Mouse (Mus musculus): Measurements from ENCODE around the gene Aoc3.
"Not testable (repeated sequence)": the region's sequence is repeated elsewhere in the genome, so short reads cannot be mapped to it uniquely, and the experiment has no call there.

The Aoc3 gene

DNA sequence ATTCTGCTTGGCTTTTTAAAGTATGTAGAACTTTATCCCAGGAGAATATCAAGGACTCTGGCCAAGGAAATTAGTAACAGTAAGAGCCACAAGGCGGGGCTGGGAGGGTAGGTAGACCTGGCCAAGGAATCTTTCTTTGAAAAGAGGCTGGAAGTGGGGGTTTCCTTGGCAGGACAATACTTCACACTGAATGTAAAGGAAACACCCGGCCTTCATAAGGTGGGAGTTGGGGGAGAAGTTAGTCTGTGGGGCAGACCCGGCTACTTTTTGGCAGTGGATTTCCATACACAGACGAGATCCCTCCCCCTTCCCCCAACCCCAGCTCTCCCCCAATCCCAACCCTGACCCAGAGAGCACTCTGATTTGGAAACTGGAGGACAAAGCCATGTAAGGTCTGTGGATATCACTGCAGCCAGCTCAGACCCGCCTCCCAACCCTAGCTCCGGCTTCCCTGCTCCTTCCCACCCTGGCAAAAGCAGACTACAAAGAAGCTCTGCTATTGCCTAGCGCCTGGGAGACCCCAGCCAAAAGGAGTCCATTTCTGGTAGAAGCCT, at the start of gene Aoc3:
Gene Aoc3, plus strand, starts transcription at position 235 of the 554 bp plus-strand sequence.
- peak; percentile 36 to 58 for DNase-seq

DNA sequence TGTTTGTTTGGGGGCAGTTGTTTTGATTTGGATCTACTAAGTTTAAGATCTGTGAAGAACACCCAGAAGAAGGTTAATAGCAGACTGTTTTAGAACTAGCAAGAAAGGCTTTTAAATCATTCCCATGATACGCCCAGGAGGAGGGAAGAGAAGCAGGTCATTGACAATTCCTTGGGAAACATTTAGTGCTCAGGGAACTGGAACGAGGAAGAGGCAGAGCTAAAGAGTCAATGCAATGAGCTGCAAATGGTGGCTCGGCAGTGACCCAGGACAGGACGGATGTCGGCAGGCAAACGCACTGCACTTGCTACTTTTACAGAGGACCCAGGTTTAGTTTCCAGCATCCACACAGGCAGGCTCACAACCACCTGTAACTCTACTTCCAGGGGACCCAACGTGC, 49.6 kb upstream of the Aoc3 start:
- DNase-seq: peak in 1 of 2 experiments; percentile 12

DNA sequence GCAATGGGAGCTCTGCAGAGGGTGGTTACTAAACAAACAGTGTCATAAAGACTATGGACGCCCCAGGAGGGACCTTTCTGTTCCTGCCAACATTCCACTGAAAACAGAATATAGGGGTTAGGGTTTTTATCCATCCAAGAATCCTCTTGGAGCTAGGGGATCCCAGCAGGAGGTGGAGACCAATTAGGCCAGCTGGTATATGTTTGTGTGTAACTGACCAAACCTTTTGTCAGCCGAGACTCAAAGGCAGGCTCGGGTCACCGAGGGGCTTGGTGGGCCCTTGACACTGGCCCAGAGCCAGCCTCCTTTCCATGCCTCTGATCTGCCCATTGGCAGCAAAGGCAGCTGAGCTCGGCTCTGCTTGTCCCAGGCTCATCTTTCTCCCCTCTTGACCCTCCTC, 47.5 kb upstream of the Aoc3 start:
- no peak for DNase-seq

GRCm38 (mm10) chr11:101283805-101284204, 46.6 kb upstream of the Aoc3 start:
- DNase-seq: peak in 1 of 2 experiments; percentile 10

DNA sequence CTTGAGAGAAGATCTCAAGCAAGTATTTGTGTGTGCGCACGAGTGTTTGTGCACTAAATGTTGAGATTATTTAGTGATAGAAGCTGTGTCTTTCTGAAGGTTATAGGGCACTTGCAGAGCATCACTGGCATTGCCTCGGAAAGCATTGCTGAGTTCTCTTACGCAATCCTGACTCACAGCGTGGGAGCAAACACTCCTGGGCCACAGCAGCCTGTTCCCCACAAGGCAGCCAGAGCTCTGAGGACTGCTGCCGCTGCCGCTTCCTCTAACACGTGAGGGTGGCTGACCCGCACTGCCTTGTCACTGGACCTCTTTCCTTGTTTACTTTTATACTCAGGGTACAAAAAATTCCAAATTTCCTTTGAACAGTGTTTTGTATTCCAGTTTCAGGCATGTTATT, 43.1 kb upstream of the Aoc3 start:
- no peak for DNase-seq

DNA sequence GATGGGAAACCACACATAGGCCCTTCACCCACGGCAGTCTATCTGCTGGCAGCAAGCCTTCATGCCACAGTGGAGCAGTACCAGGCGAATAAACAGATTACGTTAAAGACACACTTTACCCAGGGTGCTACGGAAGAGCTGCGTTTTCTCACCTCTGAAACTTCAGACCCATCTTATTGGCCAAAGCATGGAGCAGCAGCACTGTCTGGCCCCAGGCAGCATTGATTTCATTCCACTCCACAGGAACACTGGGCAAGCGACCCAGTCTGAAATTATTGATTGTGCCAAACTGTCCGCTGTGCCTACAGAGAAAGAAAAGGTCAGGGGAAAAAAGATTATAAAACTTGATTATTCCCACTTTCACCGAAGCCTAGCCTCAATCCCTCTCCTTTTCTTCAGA, 39.2 kb upstream of the Aoc3 start:
- DNase-seq: no peak

- DNase-seq: no peak
Observed at GRCm38 (mm10) chr11:101295191-101295590, 35.2 kb upstream of the Aoc3 start.

DNA sequence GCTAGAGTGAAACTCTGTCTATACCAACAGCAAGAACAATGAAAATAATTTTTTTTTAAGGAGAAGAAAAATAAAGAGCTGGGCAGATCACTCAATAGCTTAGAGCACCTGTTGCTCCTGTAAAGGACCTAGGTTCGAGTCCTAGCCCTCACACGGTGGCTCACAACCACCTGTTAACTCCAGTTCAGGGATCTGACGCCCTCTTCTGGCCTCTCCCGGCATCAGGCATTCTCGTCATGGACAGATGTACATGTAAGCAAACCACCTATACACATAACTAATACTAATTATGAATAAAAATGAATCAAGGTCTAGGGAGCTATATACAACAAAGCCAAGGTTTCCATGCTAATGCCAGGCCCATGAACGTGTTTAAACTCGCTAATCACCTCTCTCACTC, 29.5 kb upstream of the Aoc3 start:
- DNase-seq: peak in 1 of 2 experiments; percentile 25

GRCm38 (mm10) chr11:101301299-101302003, 29.0 kb upstream of the Aoc3 start:
- peak in 1 of 2 experiments; percentile 26 for DNase-seq

DNA sequence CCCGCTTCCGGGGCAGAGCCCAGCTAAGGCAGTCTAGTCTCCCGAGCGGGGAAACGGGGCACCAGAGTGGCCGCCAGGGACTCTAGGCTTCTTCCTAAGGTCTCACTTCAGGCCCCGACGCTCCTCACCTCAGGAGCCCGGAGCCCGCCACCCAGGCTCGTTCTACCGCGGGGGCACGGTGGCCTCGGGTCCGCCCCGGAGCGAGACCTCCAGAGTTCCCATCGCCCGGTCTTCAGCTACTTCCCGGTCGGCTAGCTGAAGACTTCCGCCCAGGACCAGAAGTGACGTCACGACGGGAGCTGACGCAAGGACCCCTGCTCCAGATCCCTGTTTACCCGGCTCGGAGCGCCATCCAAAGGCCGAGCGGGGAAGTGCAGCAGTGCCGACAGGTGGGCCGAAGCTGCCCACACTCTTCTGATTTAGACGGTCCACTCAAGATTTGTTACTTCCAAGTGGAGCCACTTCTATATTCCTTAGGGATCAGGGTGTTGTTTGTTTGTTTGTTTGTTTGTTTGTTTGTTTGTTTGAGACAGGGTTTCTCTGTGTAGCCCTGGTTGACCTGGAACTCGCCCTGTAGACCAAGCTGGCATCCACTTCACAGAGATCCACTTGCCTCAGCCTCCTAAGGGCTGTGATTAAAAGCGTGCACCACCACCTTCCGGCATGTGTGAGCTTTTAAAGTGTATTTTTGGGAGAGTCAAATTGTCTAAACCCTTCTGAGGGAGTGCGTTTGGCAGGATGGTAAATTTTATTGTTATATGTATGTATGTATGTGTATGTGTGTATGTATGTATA, 28.2 kb upstream of the Aoc3 start, which contains the start of gene Becn1:
Gene Becn1, minus strand, starts transcription at position 283 of the 795 bp plus-strand sequence.
- peak; percentile 99 to 100 for DNase-seq

DNA sequence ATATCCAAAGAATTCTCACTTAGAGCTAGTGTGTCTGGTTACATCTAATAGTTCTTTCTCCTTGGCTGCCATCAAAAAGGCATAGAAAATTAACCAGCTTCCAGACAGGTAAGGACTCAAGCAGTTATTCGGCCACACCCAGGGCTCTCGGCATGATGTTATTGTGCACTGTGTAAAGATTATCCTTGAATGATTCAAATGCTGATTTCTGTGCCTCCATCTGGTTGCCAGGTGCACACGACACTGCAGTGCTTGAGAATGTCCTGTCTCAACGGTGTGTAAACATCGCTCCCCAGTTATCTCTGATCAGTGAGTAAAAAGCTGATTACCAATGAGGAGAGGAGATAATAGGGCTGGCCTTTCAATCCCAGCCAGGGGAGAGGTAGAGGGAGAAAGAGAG, 22.7 kb upstream of the Aoc3 start:
- DNase-seq: no peak

GRCm38 (mm10) chr11:101311083-101311482, 19.3 kb upstream of the Aoc3 start:
- DNase-seq: no peak

GRCm38 (mm10) chr11:101312150-101312549, 18.3 kb upstream of the Aoc3 start:
- no peak for DNase-seq

DNA sequence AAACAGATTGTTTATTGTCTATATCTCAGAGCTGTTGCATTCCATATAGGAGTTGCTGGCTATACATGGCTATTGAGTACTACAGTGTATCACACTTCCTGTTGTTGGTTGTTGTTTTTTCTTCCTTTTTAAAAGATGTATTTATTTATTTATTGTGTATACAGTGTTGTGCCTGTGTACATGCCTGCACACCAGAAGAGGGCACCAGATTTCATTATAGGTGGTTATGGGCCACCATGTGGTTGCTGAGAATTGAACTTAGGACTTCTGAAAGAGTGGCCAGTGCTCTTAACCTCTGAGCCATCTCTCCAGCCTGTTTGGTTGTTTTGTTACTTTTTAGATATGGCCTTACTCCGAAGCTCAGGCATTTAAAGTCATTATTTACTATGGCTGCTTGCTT, 15.8 kb upstream of the Aoc3 start:
- DNase-seq: no peak

- DNase-seq: no peak
Observed at GRCm38 (mm10) chr11:101315082-101315650, 15.2 kb upstream of the Aoc3 start.

- DNase-seq: peak; percentile 95 to 96
Observed at GRCm38 (mm10) chr11:101315665-101316500, 14.5 kb upstream of the Aoc3 start, which contains the start of gene Psme3. TSS of gene Psme3 (plus strand) at chr11:101316213.

- peak; percentile 44 to 64 for DNase-seq
Observed at GRCm38 (mm10) chr11:101316501-101316917, 13.9 kb upstream of the Aoc3 start.

- peak; percentile 89 to 91 for DNase-seq
Observed at GRCm38 (mm10) chr11:101323609-101324008, 6.8 kb upstream of the Aoc3 start.

DNA sequence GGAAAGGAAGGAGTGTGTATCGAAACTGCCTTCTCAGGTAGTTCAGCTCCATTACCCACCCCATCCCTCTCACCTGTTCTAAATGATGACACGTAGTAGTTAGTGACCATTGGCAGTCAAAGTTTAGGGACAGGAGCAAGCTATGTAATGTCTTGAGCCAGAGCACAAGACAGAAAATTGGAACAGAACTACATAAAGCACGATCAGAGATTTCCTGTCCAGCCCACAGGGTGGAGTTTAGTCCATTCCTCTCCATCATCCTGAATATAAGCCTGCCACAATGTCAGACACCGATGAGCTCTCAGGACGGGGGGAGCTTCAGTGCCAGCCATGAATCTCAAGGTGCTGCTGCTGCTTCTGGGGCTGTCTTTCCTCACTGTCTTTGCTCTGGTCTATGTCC, 5.6 kb upstream of the Aoc3 start, which contains the start of gene Aoc2:
Gene Aoc2, plus strand, starts transcription at position 301 of the 400 bp plus-strand sequence.
- DNase-seq: no peak

DNA sequence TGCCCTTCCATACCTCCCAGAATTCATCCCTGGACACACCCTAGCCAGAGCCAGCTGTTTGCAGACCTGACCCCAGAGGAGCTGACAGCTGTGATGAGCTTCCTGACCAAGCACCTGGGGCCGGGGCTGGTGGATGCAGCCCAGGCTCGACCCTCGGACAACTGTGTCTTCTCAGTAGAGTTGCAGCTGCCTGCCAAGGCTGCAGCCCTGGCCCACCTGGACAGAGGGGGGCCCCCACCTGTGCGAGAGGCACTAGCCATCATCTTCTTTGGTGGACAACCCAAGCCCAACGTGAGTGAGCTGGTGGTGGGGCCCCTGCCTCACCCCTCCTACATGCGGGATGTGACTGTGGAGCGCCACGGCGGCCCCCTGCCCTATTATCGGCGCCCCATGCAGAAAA, 5.2 kb upstream of the Aoc3 start:
- not testable (repeated sequence) for DNase-seq

DNA sequence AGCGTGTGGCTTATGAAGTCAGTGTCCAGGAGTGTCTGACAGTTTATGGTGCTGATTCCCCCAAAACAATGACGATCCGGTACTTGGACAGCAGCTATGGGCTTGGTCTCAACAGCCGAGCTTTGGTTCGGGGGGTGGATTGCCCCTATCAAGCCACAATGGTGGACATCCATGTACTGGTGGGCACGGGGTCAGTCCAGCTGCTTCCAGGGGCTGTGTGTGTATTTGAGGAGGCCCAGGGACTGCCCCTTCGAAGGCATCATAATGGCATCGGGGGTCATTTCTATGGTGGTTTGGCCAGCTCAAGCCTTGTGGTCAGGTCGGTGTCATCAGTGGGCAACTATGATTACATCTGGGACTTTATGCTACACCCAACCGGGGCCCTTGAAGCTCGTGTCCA, 4.3 kb upstream of the Aoc3 start:
- DNase-seq: no peak

- DNase-seq: peak in 1 of 2 experiments; percentile 15
Observed at GRCm38 (mm10) chr11:101327311-101327710, 3.1 kb upstream of the Aoc3 start.
